Mouse (Mus musculus) embryo, embryonic 10 days (tissue): Measurements from ENCODE around the gene Ankrd22.

Experiments
- DNase-seq: peaks from one replicate; pipeline ENCODE4 v3.0.0-alpha.2; 2015; ENCODE audit warnings: low spot score

Gene Ankrd22

GRCm38 (mm10) chr19:34181234-34181633 is 15.4 kb upstream of the Ankrd22 start:
- DNase-seq, result no peak

GRCm38 (mm10) chr19:34180316-34180715 is 14.5 kb upstream of the Ankrd22 start:
- DNase-seq, result no peak

- DNase-seq, result no peak
These were observed 13.3 kb upstream of the Ankrd22 start for GRCm38 (mm10) chr19:34179136-34179535.

- DNase-seq, result no peak
These were observed 8.2 kb upstream of the Ankrd22 start for GRCm38 (mm10) chr19:34174004-34174403.

- DNase-seq, result no peak
These were observed 5.3 kb upstream of the Ankrd22 start for GRCm38 (mm10) chr19:34171167-34171566.

- no peak for DNase-seq
These were observed 3.3 kb upstream of the Ankrd22 start for GRCm38 (mm10) chr19:34169121-34169520.

- DNase-seq, result no peak
These were observed 2.2 kb upstream of the Ankrd22 start for GRCm38 (mm10) chr19:34167896-34168661.

- DNase-seq, result no peak
These were observed 533 bp upstream of the Ankrd22 start for GRCm38 (mm10) chr19:34166386-34166785.

- DNase-seq, result no peak
These were observed 3.2 kb downstream of the Ankrd22 start for GRCm38 (mm10) chr19:34162693-34163092.

- no peak for DNase-seq
These were observed 12.3 kb downstream of the Ankrd22 start for GRCm38 (mm10) chr19:34153263-34154144.

GRCm38 (mm10) chr19:34151909-34152308 is 13.9 kb downstream of the Ankrd22 start:
- peak; percentile 42 for DNase-seq

GRCm38 (mm10) chr19:34148421-34148820 is 17.4 kb downstream of the Ankrd22 start:
- DNase-seq, result no peak

- DNase-seq, result no peak
These were observed 26.3 kb downstream of the Ankrd22 start for GRCm38 (mm10) chr19:34139431-34140046.

- DNase-seq, result no peak
These were observed 27.0 kb downstream of the Ankrd22 start for GRCm38 (mm10) chr19:34138720-34139430.

- no peak for DNase-seq
These were observed 45.6 kb downstream of the Ankrd22 start for GRCm38 (mm10) chr19:34120107-34120731.

- no peak for DNase-seq
These were observed 46.2 kb downstream of the Ankrd22 start for GRCm38 (mm10) chr19:34119653-34120052.

GRCm38 (mm10) chr19:34119102-34119501 is 46.8 kb downstream of the Ankrd22 start:
- no peak for DNase-seq

- no peak for DNase-seq
These were observed 61.0 kb downstream of the Ankrd22 start for GRCm38 (mm10) chr19:34104841-34105240.

GRCm38 (mm10) chr19:34101888-34102287 is 64.0 kb downstream of the Ankrd22 start:
- DNase-seq, result no peak

GRCm38 (mm10) chr19:34100633-34101032 is 65.2 kb downstream of the Ankrd22 start, which contains the start of gene Lipm:
Lipm (plus strand) TSS chr19:34100933.
- no peak for DNase-seq

GRCm38 (mm10) chr19:34096228-34096627 is 69.6 kb downstream of the Ankrd22 start:
- no peak for DNase-seq
